Comparison of ENCODE assay signal across 12 mouse cellular contexts in the genomic region with DNA sequence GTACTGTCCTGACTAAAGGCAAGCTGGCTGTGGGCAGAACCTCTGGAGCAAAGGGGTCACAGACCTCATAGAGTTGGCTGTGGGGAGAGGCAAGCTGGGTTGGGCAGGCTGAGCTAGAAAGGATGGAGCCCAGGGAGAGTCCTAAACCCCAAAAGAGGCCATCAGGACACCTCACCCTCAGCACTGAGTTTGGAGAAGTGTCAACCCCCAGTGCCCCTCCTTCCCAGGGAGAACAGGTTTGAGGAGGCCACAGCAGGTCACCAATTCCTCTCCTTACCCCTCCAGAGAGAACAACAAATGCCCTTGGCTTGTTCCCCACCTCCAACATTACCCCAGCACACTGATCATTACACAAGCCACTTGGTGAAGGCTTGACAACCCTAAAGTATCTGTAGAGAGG.
DNase-seq lines count a peak whose midpoint lies in the region; ATAC-seq and TF ChIP-seq lines count a peak whose summit lies in the region.
"Had no signal": no experiment of that assay in that cellular context is flagged by ENCODE, and none has a peak within 500 bp of the region (broad histone marks: within the 10 kb centered on the region; RNA-seq: fewer than 3 reads in every experiment).

No protein-coding gene starts in this region.

- TF ChIP-seq CTCF in heart, postnatal 0 days (IDR thresholded peaks at IDR 0.05; ENCODE audit: low read depth) = no peak
- no peak for TF ChIP-seq CTCF in lung, adult 2 months (IDR thresholded peaks at IDR 0.05; ENCODE audit: insufficient read depth, low read length)
- no peak for TF ChIP-seq CTCF in embryonic fibroblast, embryonic 13.5 days (IDR thresholded peaks at IDR 0.05; ENCODE audit: borderline replicate concordance, insufficient read depth, low read length)

- H3K4me1 ChIP-seq in heart, postnatal 0 days (ENCODE audit: control insufficient read depth, insufficient read depth) = peaks cover 90% of the 10 kb centered on the region
- H3K4me1 ChIP-seq in lung, adult 2 months (ENCODE audit: control insufficient read depth, insufficient read depth, low read length) = peaks cover 53% of the 10 kb centered on the region
- H3K4me1 ChIP-seq in embryonic fibroblast, embryonic 13.5 days (ENCODE audit: control insufficient read depth, insufficient read depth, low read length) = peaks cover 32% of the 10 kb centered on the region
- peaks cover 99% of the 10 kb centered on the region for H3K4me1 ChIP-seq in limb, embryonic 10.5 days
- peaks cover 25% of the 10 kb centered on the region for H3K4me1 ChIP-seq in forebrain, embryonic 12.5 days

- peak overlapping the region; percentile 72 for H3K9ac ChIP-seq in heart, postnatal 0 days (replicated peaks; ENCODE audit: low read depth, low read length)
- no peak overlapping the region for H3K9ac ChIP-seq in forebrain, embryonic 12.5 days
- H3K9ac ChIP-seq: forebrain, embryonic 13.5 days; liver, embryonic 14.5 days had no signal

- H3K9me3 ChIP-seq in heart, postnatal 0 days (replicated peaks; ENCODE audit: control insufficient read depth, low read length) = no peaks in the 10 kb centered on the region
- no peaks in the 10 kb centered on the region for H3K9me3 ChIP-seq in limb, embryonic 10.5 days (replicated peaks)
- H3K9me3 ChIP-seq in forebrain, embryonic 12.5 days = no peaks in the 10 kb centered on the region
- H3K9me3 ChIP-seq: forebrain, embryonic 13.5 days had no signal

- TF ChIP-seq POLR2A in lung, adult 2 months (IDR thresholded peaks at IDR 0.05; ENCODE audit: borderline replicate concordance, extremely low read depth, low read depth, low read length) = no peak
- TF ChIP-seq POLR2A in embryonic fibroblast, embryonic 13.5 days (IDR thresholded peaks at IDR 0.05; ENCODE audit: low read depth, low read length) = no peak

- intact Hi-C loops in heart, postnatal 36 days (cut with DNase I) = no loop called here

- H3K4me3 ChIP-seq in heart, postnatal 0 days (ENCODE audit: low read depth, low read length) = peak overlapping the region; percentile 5; the same call in 1 of the 2 replicates
- H3K4me3 ChIP-seq in lung, adult 2 months (replicated peaks; ENCODE audit: extremely low read depth, low read depth, low read length) = peak overlapping the region; percentile 95
- H3K4me3 ChIP-seq in embryonic fibroblast, embryonic 13.5 days (ENCODE audit: insufficient read depth, low read length) = peak overlapping the region; percentile 82; the same call in 1 of the 2 replicates
- no peak overlapping the region for H3K4me3 ChIP-seq in limb, embryonic 10.5 days
- H3K4me3 ChIP-seq in forebrain, embryonic 12.5 days (replicated peaks) = no peak overlapping the region
- H3K4me3 ChIP-seq: forebrain, embryonic 13.5 days had no signal

- H3K36me3 ChIP-seq in heart, postnatal 0 days (replicated peaks; ENCODE audit: control insufficient read depth, insufficient read depth, low read length) = 0 out of 2 replicates have a peak, but pooled peaks cover 9% of the 10 kb centered on the region
- peaks cover 10% of the 10 kb centered on the region; the same call in 1 of the 2 replicates for H3K36me3 ChIP-seq in limb, embryonic 10.5 days
- no peaks in the 10 kb centered on the region for H3K36me3 ChIP-seq in forebrain, embryonic 12.5 days (replicated peaks)

- no peak for TF ChIP-seq EP300 in heart, postnatal 0 days (IDR thresholded peaks at IDR 0.05; ENCODE audit: low read depth)

- H3K27me3 ChIP-seq in heart, postnatal 0 days (ENCODE audit: control insufficient read depth, insufficient read depth, low read length) = no peaks in the 10 kb centered on the region
- H3K27me3 ChIP-seq in limb, embryonic 10.5 days (ENCODE audit: low read depth, poor library complexity, severe bottlenecking) = no peaks in the 10 kb centered on the region
- H3K27me3 ChIP-seq in forebrain, embryonic 12.5 days = peaks cover 25% of the 10 kb centered on the region

- no peak for ATAC-seq in heart, postnatal 0 days (ENCODE audit: insufficient read depth, low read depth)
- no peak for ATAC-seq in forebrain, embryonic 12.5 days (ENCODE audit: low FRiP score)
- ATAC-seq: forebrain, embryonic 13.5 days had no signal

- H3K27ac ChIP-seq in heart, postnatal 0 days (ENCODE audit: low read depth) = peak overlapping the region; percentile 94
- H3K27ac ChIP-seq in embryonic fibroblast, embryonic 13.5 days (ENCODE audit: insufficient read depth, low read length) = peak overlapping the region; percentile 12; the same call in 1 of the 2 replicates
- H3K27ac ChIP-seq in limb, embryonic 10.5 days = peak overlapping the region; percentile 81; the same call in 1 of the 2 replicates
- no peak overlapping the region for H3K27ac ChIP-seq in forebrain, embryonic 12.5 days
- H3K27ac ChIP-seq: forebrain, embryonic 13.5 days; liver, embryonic 14.5 days had no signal

- peak overlapping the region; percentile 74 for H3K4me2 ChIP-seq in heart, postnatal 0 days (ENCODE audit: low read depth, low read length)
- H3K4me2 ChIP-seq in forebrain, embryonic 12.5 days = no peak overlapping the region
- H3K4me2 ChIP-seq: forebrain, embryonic 13.5 days; midbrain, embryonic 11.5 days had no signal

- DNase-seq in heart, postnatal 0 days (ENCODE audit: low spot score) = no peak
- DNase-seq in heart, postnatal 36 days = no peak
- DNase-seq in lung, adult 2 months = no peak
- DNase-seq in lung, postnatal 4 days = no peak
- no peak for DNase-seq in limb, embryonic 10.5 days (ENCODE audit: low spot score)
- DNase-seq: cerebellum, adult 18-20 months; right cerebral cortex, postnatal 25 days had no signal

Comparison
In these comparisons a context has a peak if more than half of its experiments do, and no peak if none do; other contexts are left out.
1. H3K4me3 ChIP-seq: peak in heart, postnatal 0 days (single experiment), lung, adult 2 months (single experiment) and embryonic fibroblast, embryonic 13.5 days (single experiment); none in limb, embryonic 10.5 days (single experiment) and forebrain, embryonic 12.5 days (single experiment).